16 mouse cellular contexts compared by ENCODE assay signal in genomic region chr10:9603290-9603689, GRCm38 (mm10).
"Had no signal": no experiment of that assay in that cellular context is flagged by ENCODE, and none has a peak within 500 bp of the region (broad histone marks: within the 10 kb centered on the region; RNA-seq: fewer than 3 reads in every experiment).

No protein-coding gene starts in this region.

- H3K4me2 ChIP-seq: kidney, embryonic 15.5 days; limb, embryonic 13.5 days; liver, embryonic 12.5 days; liver, embryonic 15.5 days; midbrain, embryonic 11.5 days had no signal

- H3K36me3 ChIP-seq: kidney, embryonic 15.5 days; limb, embryonic 10.5 days; limb, embryonic 13.5 days; liver, embryonic 12.5 days; liver, embryonic 15.5 days had no signal

- ATAC-seq: intestine, postnatal 0 days; liver, embryonic 12.5 days had no signal

- H3K4me3 ChIP-seq: kidney, embryonic 15.5 days; limb, embryonic 10.5 days; limb, embryonic 13.5 days; liver, embryonic 12.5 days; liver, embryonic 15.5 days had no signal

- H3K4me1 ChIP-seq: kidney, embryonic 15.5 days; limb, embryonic 10.5 days; limb, embryonic 13.5 days; liver, embryonic 12.5 days; liver, embryonic 15.5 days had no signal

- H3K9me3 ChIP-seq: kidney, embryonic 15.5 days; limb, embryonic 10.5 days; limb, embryonic 13.5 days; liver, embryonic 12.5 days; liver, embryonic 15.5 days had no signal

- H3K9ac ChIP-seq: kidney, embryonic 15.5 days; limb, embryonic 13.5 days; liver, embryonic 12.5 days; liver, embryonic 15.5 days had no signal

- DNase-seq: kidney, adult 2 months; kidney, postnatal 14 days; kidney, postnatal 4 days; liver; midbrain, embryonic 14.5 days; thymus, adult 2 months; thymus, postnatal 14 days; thymus, postnatal 4 days had no signal

- H3K27me3 ChIP-seq: kidney, embryonic 15.5 days; limb, embryonic 13.5 days; liver, embryonic 12.5 days; liver, embryonic 15.5 days had no signal

- H3K27ac ChIP-seq: kidney, embryonic 15.5 days; limb, embryonic 10.5 days; limb, embryonic 13.5 days; liver, embryonic 12.5 days; liver, embryonic 15.5 days; stomach, postnatal 0 days had no signal
